Mouse (Mus musculus) CD4-positive naive resting alpha-beta T cell, adult 57 days (primary cell): ENCODE measurements around the gene Ssxb1. TPM values are rescaled to one million over a fixed set of nuclear protein-coding genes. Genes with fewer than 3 reads are reported as not detected.

Experiments
- total RNA-seq: library from RNA; stranded (reverse); gene quantifications from one replicate; pipeline ENCODE4 v1.2.4, GENCODE M21; 2023

Gene Ssxb1
- total RNA-seq: not detected

GRCm38 (mm10) chrX:8413005-8413404, at the start of gene Ssxb1:
TSS of gene Ssxb1 (plus strand) at chrX:8413305.

GRCm38 (mm10) chrX:8366678-8367077, 46.4 kb upstream of the Ssxb1 start, which contains the start of gene Ssxb9:
TSS of gene Ssxb9 (plus strand) at chrX:8366978.

GRCm38 (mm10) chrX:8461626-8462025, 48.5 kb downstream of the Ssxb1 start, which contains the start of gene Ssxb2:
TSS of gene Ssxb2 (minus strand) at chrX:8461726.

Other genes with a start within 250 kb of the Ssxb1 start
- 16.9 TPM for gene Tbc1d25, start 237.1 kb upstream of the Ssxb1 start, total RNA-seq
- gene Ebp, start 219.8 kb upstream of the Ssxb1 start, total RNA-seq: 48.9 TPM
- not detected for gene Porcn, start 206.8 kb upstream of the Ssxb1 start, total RNA-seq
- 16.3 TPM for gene Ftsj1, start 160.9 kb upstream of the Ssxb1 start, total RNA-seq
- not detected for gene Slc38a5, start 142.2 kb upstream of the Ssxb1 start, total RNA-seq
- gene Ssxb10, start 85.9 kb upstream of the Ssxb1 start, total RNA-seq: not detected
- not detected for gene Ssxb9, start 46.3 kb upstream of the Ssxb1 start, total RNA-seq
- not detected for gene Ssxb2, start 48.4 kb downstream of the Ssxb1 start, total RNA-seq
- not detected for gene Gm14459, start 111.6 kb downstream of the Ssxb1 start, total RNA-seq
- not detected for gene Ssxb6, start 134.9 kb downstream of the Ssxb1 start, total RNA-seq
- gene Ssxb3, start 178.5 kb downstream of the Ssxb1 start, total RNA-seq: not detected